Mouse (Mus musculus): ENCODE measurements around the gene Sclt1. TPM values are rescaled to one million over a fixed set of nuclear protein-coding genes. Genes with fewer than 3 reads are reported as not detected.
A peak's percentile ranks its signal among the peaks of the same experiment; 100 is the strongest.
"Not testable (repeated sequence)": the region's sequence is repeated elsewhere in the genome, so short reads cannot be mapped to it uniquely, and the experiment has no call there.

Sclt1 gene
- total RNA-seq (2021): 10 to 100 TPM; 12.9 to 15.0 TPM
- long read RNA-seq, transcript Sclt1-201 (21 exons, 3,005 nt): major isoform, 11 of 13 reads
- long read RNA-seq, partial matches to known transcripts: 0 of 13 reads
- long read RNA-seq, other reads (novel, unspliced or antisense): 1 of 13 reads

- DNase-seq (ENCODE audit: low spot score in 2 of 2): peak; percentile 98 to 99
These were observed at the start of gene Sclt1, which contains the start of gene D3Ertd751e for GRCm38 (mm10) chr3:41742278-41742934. Gene Sclt1, minus strand, starts transcription at chr3:41742514. Gene D3Ertd751e, plus strand, starts transcription at chr3:41742611.

- DNase-seq (ENCODE audit: low spot score in 2 of 2): no peak
These were observed 19.8 kb upstream of the Sclt1 start for GRCm38 (mm10) chr3:41762091-41762490.

- DNase-seq (ENCODE audit: low spot score in 2 of 2): no peak
These were observed 12.2 kb upstream of the Sclt1 start for GRCm38 (mm10) chr3:41754556-41754955.

- peak in 1 of 2 experiments; percentile 13 for DNase-seq (ENCODE audit: low spot score in 2 of 2)
These were observed 1.1 kb upstream of the Sclt1 start for GRCm38 (mm10) chr3:41743436-41743835.

- peak; percentile 2 to 24 for DNase-seq (ENCODE audit: low spot score in 2 of 2)
These were observed 575 bp downstream of the Sclt1 start for GRCm38 (mm10) chr3:41741601-41742277.

GRCm38 (mm10) chr3:41695681-41696080, 46.6 kb downstream of the Sclt1 start:
- DNase-seq (ENCODE audit: low spot score in 2 of 2): no peak

- peak in 1 of 2 experiments; percentile 50 for DNase-seq (ENCODE audit: low spot score in 2 of 2)
These were observed 49.7 kb downstream of the Sclt1 start for GRCm38 (mm10) chr3:41692440-41693142.

- DNase-seq (ENCODE audit: low spot score in 2 of 2): not testable (repeated sequence)
These were observed 52.1 kb downstream of the Sclt1 start for GRCm38 (mm10) chr3:41690114-41690640.

GRCm38 (mm10) chr3:41686396-41686795, 55.9 kb downstream of the Sclt1 start:
- no peak for DNase-seq (ENCODE audit: low spot score in 2 of 2)

GRCm38 (mm10) chr3:41682084-41682483, 60.2 kb downstream of the Sclt1 start:
- DNase-seq (ENCODE audit: low spot score in 2 of 2): no peak

GRCm38 (mm10) chr3:41676648-41677047, 65.7 kb downstream of the Sclt1 start:
- DNase-seq (ENCODE audit: low spot score in 2 of 2): no peak

GRCm38 (mm10) chr3:41674778-41675177, 67.5 kb downstream of the Sclt1 start:
- DNase-seq (ENCODE audit: low spot score in 2 of 2): no peak

- DNase-seq (ENCODE audit: low spot score in 2 of 2): no peak
These were observed 86.7 kb downstream of the Sclt1 start for GRCm38 (mm10) chr3:41655642-41656041.

- DNase-seq (ENCODE audit: low spot score in 2 of 2): no peak
These were observed 121.3 kb downstream of the Sclt1 start for GRCm38 (mm10) chr3:41620971-41621370.

GRCm38 (mm10) chr3:41618488-41618887, 123.8 kb downstream of the Sclt1 start:
- peak in 1 of 2 experiments; percentile 35 for DNase-seq (ENCODE audit: low spot score in 2 of 2)

- DNase-seq (ENCODE audit: low spot score in 2 of 2): no peak
These were observed 124.3 kb downstream of the Sclt1 start for GRCm38 (mm10) chr3:41618036-41618435.

GRCm38 (mm10) chr3:41614230-41614985, 127.9 kb downstream of the Sclt1 start:
- DNase-seq (ENCODE audit: low spot score in 2 of 2): no peak

GRCm38 (mm10) chr3:41613706-41614105, 128.6 kb downstream of the Sclt1 start:
- DNase-seq (ENCODE audit: low spot score in 2 of 2): peak; percentile 31 to 41

- no peak for DNase-seq (ENCODE audit: low spot score in 2 of 2)
These were observed 130.1 kb downstream of the Sclt1 start for GRCm38 (mm10) chr3:41612211-41612610.

GRCm38 (mm10) chr3:41609071-41609470, 133.2 kb downstream of the Sclt1 start:
- DNase-seq (ENCODE audit: low spot score in 2 of 2): no peak

- DNase-seq (ENCODE audit: low spot score in 2 of 2): no peak
These were observed 134.8 kb downstream of the Sclt1 start for GRCm38 (mm10) chr3:41607467-41607866.
